Mouse (Mus musculus): ENCODE data around the gene Pde3b.

- TF ChIP-seq HCFC1 (IDR thresholded peaks at IDR 0.05; ENCODE audit: borderline replicate concordance, insufficient read depth, low read length), result no peak
- no peak for TF ChIP-seq ZNF384 (IDR thresholded peaks at IDR 0.05; ENCODE audit: low read depth, low read length)
- no peak for TF ChIP-seq CHD2 (IDR thresholded peaks at IDR 0.05; ENCODE audit: low read depth, low read length)
- TF ChIP-seq MAFK (IDR thresholded peaks at IDR 0.05; ENCODE audit: insufficient read depth, low read depth, low read length), result no peak
These were observed 162.6 kb downstream of the Pde3b start for GRCm38 (mm10) chr7:114577665-114578064.

Data from ES-E14 (cell line).